Mouse (Mus musculus): ENCODE results near the gene Tcp11l1. TPM values are rescaled to one million over a fixed set of nuclear protein-coding genes. Genes with fewer than 3 reads are reported as not detected.

The Tcp11l1 gene
- polyA plus RNA-seq, 1 experiment from 2014 or later: 4.6 TPM

- H3K4me3 ChIP-seq (ENCODE audit: low read depth, low read length): no peak overlapping the region
- H3K4me2 ChIP-seq (ENCODE audit: low read depth, low read length): no peak overlapping the region
- no peaks in the 10 kb centered on the region for H3K9me3 ChIP-seq (replicated peaks; ENCODE audit: control insufficient read depth, low read length)
- no peaks in the 10 kb centered on the region for H3K27me3 ChIP-seq (ENCODE audit: control insufficient read depth, insufficient read depth, low read depth, low read length)
- WGBS (ENCODE audit: insufficient replicate concordance): 46% methylated on average over 4 of the region's 4 CpGs
- no peak for ATAC-seq (ENCODE audit: low read depth)
- H3K4me1 ChIP-seq (ENCODE audit: control insufficient read depth, low read depth, low read length): no peaks in the 10 kb centered on the region; the same call in 1 of the 2 replicates
- H3K9ac ChIP-seq (ENCODE audit: low read depth, low read length): no peak overlapping the region
- no peak overlapping the region for H3K27ac ChIP-seq (ENCODE audit: low read length)
- H3K36me3 ChIP-seq (ENCODE audit: control insufficient read depth, insufficient read depth): no peaks in the 10 kb centered on the region
These were observed 5.9 kb upstream of the Tcp11l1 start for GRCm38 (mm10) chr2:104717827-104718226.

DNA sequence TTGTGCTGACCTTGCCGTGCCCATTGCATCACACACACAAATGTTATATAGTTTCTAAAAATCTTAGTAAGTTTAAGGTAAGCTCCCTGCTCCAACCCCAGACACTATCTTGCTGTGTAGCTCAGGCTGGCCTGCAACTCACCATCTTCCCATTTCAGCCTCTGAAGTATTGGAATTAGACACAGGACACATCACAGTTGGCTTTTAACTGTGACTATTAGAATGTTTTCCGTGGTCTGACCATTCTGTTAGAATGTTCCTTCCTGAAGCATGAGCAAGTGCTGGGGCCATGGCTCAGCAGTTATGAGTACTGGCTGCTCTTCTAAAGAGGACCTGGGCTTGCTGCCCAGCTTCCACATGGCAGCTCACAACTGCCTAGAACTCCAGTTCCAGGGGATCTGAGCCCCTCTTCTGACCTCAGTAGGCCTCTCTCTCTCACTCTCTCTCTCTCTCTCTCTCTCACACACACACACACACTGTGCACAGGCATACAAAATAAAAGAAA, 5.3 kb upstream of the Tcp11l1 start:
- peaks cover 4% of the 10 kb centered on the region for H3K27me3 ChIP-seq (ENCODE audit: control insufficient read depth, insufficient read depth, low read depth, low read length)
- H3K27ac ChIP-seq (ENCODE audit: low read length): no peak overlapping the region
- H3K4me3 ChIP-seq (ENCODE audit: low read depth, low read length): no peak overlapping the region
- H3K9ac ChIP-seq (ENCODE audit: low read depth, low read length): no peak overlapping the region
- H3K36me3 ChIP-seq (ENCODE audit: control insufficient read depth, insufficient read depth): no peaks in the 10 kb centered on the region
- 53% methylated on average over 2 of the region's 2 CpGs for WGBS (ENCODE audit: insufficient replicate concordance)
- ATAC-seq (ENCODE audit: low read depth): no peak
- no peaks in the 10 kb centered on the region; the same call in 1 of the 2 replicates for H3K4me1 ChIP-seq (ENCODE audit: control insufficient read depth, low read depth, low read length)
- no peaks in the 10 kb centered on the region for H3K9me3 ChIP-seq (replicated peaks; ENCODE audit: control insufficient read depth, low read length)
- H3K4me2 ChIP-seq (ENCODE audit: low read depth, low read length): no peak overlapping the region

DNA sequence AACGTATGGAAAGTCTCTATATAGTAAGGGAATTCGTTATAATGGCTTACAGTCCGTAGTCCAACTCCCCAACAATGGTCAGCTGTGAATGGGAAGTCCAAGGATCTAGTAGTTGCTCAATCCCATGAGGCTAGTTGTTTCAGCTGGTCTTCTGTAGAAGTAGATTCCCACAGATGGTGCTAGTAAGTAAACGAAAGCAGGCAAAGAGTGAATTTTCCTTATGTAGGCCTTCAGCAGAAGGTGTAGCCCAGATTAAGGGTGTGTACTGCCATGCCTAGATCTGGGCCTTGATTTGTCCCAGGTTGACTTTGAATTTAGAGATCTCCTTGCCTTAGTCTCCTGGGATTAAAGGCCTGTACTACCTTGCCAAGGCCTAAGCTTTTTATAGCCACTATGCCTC, 4.3 kb upstream of the Tcp11l1 start, which contains the start of gene Pin1rt1:
TSS of gene Pin1rt1 (minus strand) at position 101 of the 400 bp plus-strand sequence.
- peaks cover 14% of the 10 kb centered on the region for H3K27me3 ChIP-seq (ENCODE audit: control insufficient read depth, insufficient read depth, low read depth, low read length)
- WGBS (ENCODE audit: insufficient replicate concordance): 64% methylated on average over 4 of the region's 4 CpGs
- no peak within 1 kb of the TSS for H3K27ac ChIP-seq (ENCODE audit: low read length)
- H3K36me3 ChIP-seq (ENCODE audit: control insufficient read depth, insufficient read depth): no peaks in the 10 kb centered on the region
- H3K9ac ChIP-seq (ENCODE audit: low read depth, low read length): no peak within 1 kb of the TSS
- no peak within 1 kb of the TSS for H3K4me2 ChIP-seq (ENCODE audit: low read depth, low read length)
- no peak for ATAC-seq (ENCODE audit: low read depth)
- no peaks in the 10 kb centered on the region for H3K9me3 ChIP-seq (replicated peaks; ENCODE audit: control insufficient read depth, low read length)
- H3K4me1 ChIP-seq (ENCODE audit: control insufficient read depth, low read depth, low read length): peaks cover 2% of the 10 kb centered on the region; the same call in 1 of the 2 replicates
- H3K4me3 ChIP-seq (ENCODE audit: low read depth, low read length): no peak within 1 kb of the TSS

GRCm38 (mm10) chr2:104714254-104714691, 2.3 kb upstream of the Tcp11l1 start:
- Histone ChIP-seq H3K4me2 (ENCODE audit: low read depth, low read length) (no peak overlapping the region), H3K36me3 (ENCODE audit: control insufficient read depth, insufficient read depth) (no peaks in the 10 kb centered on the region), H3K9me3 (replicated peaks; ENCODE audit: control insufficient read depth, low read length) (no peaks in the 10 kb centered on the region), H3K9ac (ENCODE audit: low read depth, low read length) (no peak overlapping the region), H3K4me3 (ENCODE audit: low read depth, low read length) (no peak overlapping the region), H3K27me3 (ENCODE audit: control insufficient read depth, insufficient read depth, low read depth, low read length) (peaks cover 26% of the 10 kb centered on the region), H3K4me1 (ENCODE audit: control insufficient read depth, low read depth, low read length) (peaks cover 2% of the 10 kb centered on the region; the same call in 1 of the 2 replicates), H3K27ac (ENCODE audit: low read length) (no peak overlapping the region)
- ATAC-seq (ENCODE audit: low read depth): no peak
- WGBS (ENCODE audit: insufficient replicate concordance): 60% methylated on average over 15 of the region's 15 CpGs

GRCm38 (mm10) chr2:104712486-104712809, 479 bp upstream of the Tcp11l1 start:
- H3K4me2 ChIP-seq (ENCODE audit: low read depth, low read length): peak overlapping the region; percentile 73
- H3K27ac ChIP-seq (ENCODE audit: low read length): no peak overlapping the region
- peaks cover 2% of the 10 kb centered on the region; the same call in 1 of the 2 replicates for H3K4me1 ChIP-seq (ENCODE audit: control insufficient read depth, low read depth, low read length)
- WGBS (ENCODE audit: insufficient replicate concordance): 4% methylated on average over 7 of the region's 7 CpGs
- H3K4me3 ChIP-seq (ENCODE audit: low read depth, low read length): peak overlapping the region; percentile 70
- 0 out of 2 replicates have a peak, but pooled peaks have one; percentile 11 for ATAC-seq (ENCODE audit: low read depth)
- peaks cover 26% of the 10 kb centered on the region for H3K27me3 ChIP-seq (ENCODE audit: control insufficient read depth, insufficient read depth, low read depth, low read length)
- no peaks in the 10 kb centered on the region for H3K36me3 ChIP-seq (ENCODE audit: control insufficient read depth, insufficient read depth)
- peak overlapping the region; percentile 54 for H3K9ac ChIP-seq (ENCODE audit: low read depth, low read length)
- no peaks in the 10 kb centered on the region for H3K9me3 ChIP-seq (replicated peaks; ENCODE audit: control insufficient read depth, low read length)

GRCm38 (mm10) chr2:104710670-104711370, 1.1 kb downstream of the Tcp11l1 start:
- Histone ChIP-seq H3K4me2 (ENCODE audit: low read depth, low read length) (peak overlapping the region; percentile 73; the same call in 1 of the 2 replicates), H3K9me3 (replicated peaks; ENCODE audit: control insufficient read depth, low read length) (no peaks in the 10 kb centered on the region), H3K27ac (ENCODE audit: low read length) (no peak overlapping the region), H3K4me1 (ENCODE audit: control insufficient read depth, low read depth, low read length) (peaks cover 2% of the 10 kb centered on the region; the same call in 1 of the 2 replicates), H3K9ac (ENCODE audit: low read depth, low read length) (no peak overlapping the region), H3K36me3 (ENCODE audit: control insufficient read depth, insufficient read depth) (no peaks in the 10 kb centered on the region), H3K4me3 (ENCODE audit: low read depth, low read length) (no peak overlapping the region), H3K27me3 (ENCODE audit: control insufficient read depth, insufficient read depth, low read depth, low read length) (peaks cover 26% of the 10 kb centered on the region)
- 19% methylated on average over 6 of the region's 6 CpGs for WGBS (ENCODE audit: insufficient replicate concordance)
- no peak for ATAC-seq (ENCODE audit: low read depth)

DNA sequence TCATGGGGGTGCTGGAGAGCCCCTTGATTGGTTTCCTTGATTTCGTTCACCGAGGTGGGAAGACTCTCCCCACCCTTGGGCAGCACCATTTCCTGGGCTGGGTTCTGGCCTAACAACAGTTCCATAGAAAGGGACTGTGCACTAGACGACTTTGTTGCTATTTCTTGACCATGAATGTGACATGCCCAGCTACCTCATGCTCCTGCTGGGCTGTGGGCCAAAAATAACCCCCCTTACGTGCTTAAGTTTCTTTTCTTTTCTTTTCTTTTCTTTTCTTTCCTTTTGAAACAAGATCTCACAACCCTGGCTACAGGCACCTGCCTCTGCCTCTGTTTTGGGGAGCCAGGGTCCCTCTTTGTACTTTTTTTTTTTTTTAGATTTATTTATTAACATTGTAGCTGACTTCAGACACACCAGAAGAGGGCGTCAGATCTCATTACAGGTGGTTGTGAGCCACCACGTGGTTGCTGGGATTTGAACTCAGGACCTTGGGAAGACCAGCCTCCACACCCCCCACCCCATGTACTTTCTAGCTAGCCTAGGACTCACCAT, 2.1 kb downstream of the Tcp11l1 start:
- H3K9me3 ChIP-seq (replicated peaks; ENCODE audit: control insufficient read depth, low read length): no peaks in the 10 kb centered on the region
- no peak overlapping the region for H3K4me3 ChIP-seq (ENCODE audit: low read depth, low read length)
- peaks cover 2% of the 10 kb centered on the region; the same call in 1 of the 2 replicates for H3K4me1 ChIP-seq (ENCODE audit: control insufficient read depth, low read depth, low read length)
- no peak overlapping the region for H3K4me2 ChIP-seq (ENCODE audit: low read depth, low read length)
- H3K36me3 ChIP-seq (ENCODE audit: control insufficient read depth, insufficient read depth): no peaks in the 10 kb centered on the region
- H3K27me3 ChIP-seq (ENCODE audit: control insufficient read depth, insufficient read depth, low read depth, low read length): peaks cover 26% of the 10 kb centered on the region
- 53% methylated on average over 6 of the region's 6 CpGs for WGBS (ENCODE audit: insufficient replicate concordance)
- ATAC-seq (ENCODE audit: low read depth): no peak
- H3K9ac ChIP-seq (ENCODE audit: low read depth, low read length): no peak overlapping the region
- no peak overlapping the region for H3K27ac ChIP-seq (ENCODE audit: low read length)

DNA sequence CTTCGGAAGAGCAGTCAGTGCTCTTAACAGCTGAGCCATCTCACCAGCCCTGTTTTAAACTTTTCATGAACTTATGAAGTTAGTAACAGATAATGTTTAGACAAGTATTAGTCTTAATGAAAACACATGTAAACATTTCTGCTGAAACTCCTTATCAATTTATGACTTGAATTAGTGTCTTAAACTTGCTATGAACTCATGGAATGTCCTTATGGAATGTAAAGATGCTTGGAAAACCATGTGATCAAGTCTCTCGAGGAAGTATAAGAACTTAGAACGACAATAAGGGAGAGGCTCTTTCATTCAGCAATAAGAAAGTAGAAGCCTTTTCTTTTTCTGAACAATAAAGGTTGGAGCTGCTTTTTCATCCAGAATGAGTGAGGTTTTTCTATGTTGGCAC, 7.6 kb downstream of the Tcp11l1 start:
- Histone ChIP-seq H3K4me1 (ENCODE audit: control insufficient read depth, low read depth, low read length) (no peaks in the 10 kb centered on the region; the same call in 1 of the 2 replicates), H3K9ac (ENCODE audit: low read depth, low read length) (no peak overlapping the region), H3K27me3 (ENCODE audit: control insufficient read depth, insufficient read depth, low read depth, low read length) (no peaks in the 10 kb centered on the region), H3K27ac (ENCODE audit: low read length) (no peak overlapping the region), H3K4me3 (ENCODE audit: low read depth, low read length) (no peak overlapping the region), H3K9me3 (replicated peaks; ENCODE audit: control insufficient read depth, low read length) (no peaks in the 10 kb centered on the region), H3K36me3 (ENCODE audit: control insufficient read depth, insufficient read depth) (no peaks in the 10 kb centered on the region), H3K4me2 (ENCODE audit: low read depth, low read length) (no peak overlapping the region)
- no peak for ATAC-seq (ENCODE audit: low read depth)
- WGBS (ENCODE audit: insufficient replicate concordance): 60% methylated on average over 3 of the region's 3 CpGs

DNA sequence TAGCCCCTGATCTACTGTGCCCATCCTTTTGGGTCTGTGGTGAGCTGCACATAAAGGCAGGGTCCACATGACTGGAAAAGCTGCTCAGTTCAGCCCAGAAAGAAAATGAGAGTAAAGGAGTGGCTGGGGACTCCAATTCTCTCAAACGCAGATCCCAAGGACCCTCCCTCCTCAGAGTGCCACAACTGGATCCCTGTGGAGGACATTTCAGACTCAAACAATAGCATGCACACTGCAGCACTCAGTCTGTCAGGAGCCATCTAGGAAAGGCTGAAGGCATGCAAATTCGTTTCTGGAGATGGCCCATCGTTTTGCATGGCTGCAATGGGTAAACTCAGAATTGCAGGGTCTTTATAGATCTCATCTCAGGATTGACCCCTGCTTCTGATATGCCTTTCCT, 8.8 kb downstream of the Tcp11l1 start:
- Histone ChIP-seq H3K36me3 (ENCODE audit: control insufficient read depth, insufficient read depth) (no peaks in the 10 kb centered on the region), H3K9ac (ENCODE audit: low read depth, low read length) (no peak overlapping the region), H3K4me1 (ENCODE audit: control insufficient read depth, low read depth, low read length) (no peaks in the 10 kb centered on the region; the same call in 1 of the 2 replicates), H3K4me3 (ENCODE audit: low read depth, low read length) (no peak overlapping the region), H3K4me2 (ENCODE audit: low read depth, low read length) (no peak overlapping the region), H3K27me3 (ENCODE audit: control insufficient read depth, insufficient read depth, low read depth, low read length) (no peaks in the 10 kb centered on the region), H3K9me3 (replicated peaks; ENCODE audit: control insufficient read depth, low read length) (no peaks in the 10 kb centered on the region), H3K27ac (ENCODE audit: low read length) (no peak overlapping the region)
- WGBS (ENCODE audit: insufficient replicate concordance): 58% methylated on average over 3 of the region's 3 CpGs
- ATAC-seq (ENCODE audit: low read depth): no peak
